9 mouse cellular contexts compared by ENCODE assay signal in genomic region chr7:27604661-27605348, GRCm38 (mm10). TPM values are rescaled to one million over a fixed set of nuclear protein-coding genes. Genes with fewer than 3 reads are reported as not detected.
DNase-seq lines count a peak whose midpoint lies in the region; ATAC-seq and TF ChIP-seq lines count a peak whose summit lies in the region.
"Had no signal": no experiment of that assay in that cellular context is flagged by ENCODE, and none has a peak within 500 bp of the region (broad histone marks: within the 10 kb centered on the region; RNA-seq: fewer than 3 reads in every experiment).

No protein-coding gene starts in this region.

- TF ChIP-seq EP300 in stomach, postnatal 0 days (optimal IDR thresholded peaks at IDR 0.05): no peak

- peaks cover 4% of the 10 kb centered on the region; the same call in 1 of the 2 replicates for H3K36me3 ChIP-seq in heart, embryonic 16.5 days (ENCODE audit: control insufficient read depth, insufficient read depth)
- peaks cover 14% of the 10 kb centered on the region for H3K36me3 ChIP-seq in midbrain, embryonic 14.5 days (ENCODE audit: control insufficient read depth, insufficient read depth, low read length)
- H3K36me3 ChIP-seq in midbrain, embryonic 10.5 days: peaks cover 27% of the 10 kb centered on the region
- H3K36me3 ChIP-seq in hindbrain, embryonic 14.5 days (replicated peaks; ENCODE audit: control insufficient read depth, insufficient read depth): peaks cover 9% of the 10 kb centered on the region
- no peaks in the 10 kb centered on the region; the same call in none of the 2 replicates for H3K36me3 ChIP-seq in stomach, postnatal 0 days (ENCODE audit: control insufficient read depth, insufficient read depth, low read length)

- peak overlapping the region; percentile 83 for H3K27ac ChIP-seq in heart, embryonic 16.5 days (ENCODE audit: low read length)
- H3K27ac ChIP-seq in midbrain, embryonic 14.5 days (replicated peaks; ENCODE audit: low read depth, low read length): no peak overlapping the region; the same call in 1 of the 2 replicates
- no peak overlapping the region for H3K27ac ChIP-seq in midbrain, embryonic 10.5 days (replicated peaks)
- peak overlapping the region; percentile 79 for H3K27ac ChIP-seq in hindbrain, embryonic 14.5 days
- peak overlapping the region; percentile 41 for H3K27ac ChIP-seq in stomach, postnatal 0 days (replicated peaks)

- DNase-seq in heart, adult 9 months (ENCODE audit: low spot score in 2 of 2): no peak
- no peak for DNase-seq in midbrain, embryonic 14.5 days
- no peak for DNase-seq in midbrain, embryonic 10.5 days (ENCODE audit: low spot score)
- no peak for DNase-seq in hindbrain, embryonic 14.5 days (ENCODE audit: low spot score)
- DNase-seq in stomach, postnatal 0 days (ENCODE audit: low spot score): no peak
- no peak for DNase-seq in left cerebral cortex, postnatal 14 days (ENCODE audit: low spot score in 2 of 2)
- DNase-seq in right cerebral cortex, adult 2 months (ENCODE audit: low spot score in 2 of 2): no peak

- intact Hi-C loops in left cerebral cortex, postnatal 14 days (cut with DNase I): no loop called here

- H3K9ac ChIP-seq in heart, embryonic 16.5 days (ENCODE audit: low read length): peak overlapping the region; percentile 56
- peak overlapping the region; percentile 20; the same call in 1 of the 2 replicates for H3K9ac ChIP-seq in midbrain, embryonic 14.5 days (replicated peaks; ENCODE audit: low read length)
- peak overlapping the region; percentile 13; the same call in 1 of the 2 replicates for H3K9ac ChIP-seq in hindbrain, embryonic 14.5 days
- 0 out of 2 replicates have a peak overlapping the region, but pooled peaks have one; percentile 3 for H3K9ac ChIP-seq in stomach, postnatal 0 days (ENCODE audit: low read length)

- no peaks in the 10 kb centered on the region for H3K27me3 ChIP-seq in heart, embryonic 16.5 days (ENCODE audit: control insufficient read depth, insufficient read depth, low read length)
- H3K27me3 ChIP-seq in midbrain, embryonic 14.5 days (ENCODE audit: control insufficient read depth, insufficient read depth, low read length): no peaks in the 10 kb centered on the region
- no peaks in the 10 kb centered on the region for H3K27me3 ChIP-seq in midbrain, embryonic 10.5 days (ENCODE audit: low read depth, poor library complexity, severe bottlenecking)
- H3K27me3 ChIP-seq in hindbrain, embryonic 14.5 days (ENCODE audit: control insufficient read depth, insufficient read depth, low read length): no peaks in the 10 kb centered on the region
- H3K27me3 ChIP-seq in stomach, postnatal 0 days (ENCODE audit: control insufficient read depth, insufficient read depth, low read length): no peaks in the 10 kb centered on the region

- 45% methylated on average over 5 of the region's 5 CpGs for WGBS in heart, embryonic 16.5 days
- WGBS in midbrain, embryonic 14.5 days: 55% methylated on average over 5 of the region's 5 CpGs
- 63% methylated on average over 5 of the region's 5 CpGs for WGBS in midbrain, embryonic 10.5 days
- WGBS in hindbrain, embryonic 14.5 days: 48% methylated on average over 5 of the region's 5 CpGs
- WGBS in stomach, postnatal 0 days: 45% methylated on average over 5 of the region's 5 CpGs

- no peak overlapping the region for H3K4me3 ChIP-seq in heart, embryonic 16.5 days (ENCODE audit: low read length)
- no peak overlapping the region for H3K4me3 ChIP-seq in midbrain, embryonic 14.5 days (replicated peaks; ENCODE audit: low read depth, low read length)
- H3K4me3 ChIP-seq in midbrain, embryonic 10.5 days: no peak overlapping the region
- H3K4me3 ChIP-seq in hindbrain, embryonic 14.5 days (replicated peaks; ENCODE audit: low read length): no peak overlapping the region
- no peak overlapping the region for H3K4me3 ChIP-seq in stomach, postnatal 0 days (ENCODE audit: low read depth, low read length)

- no peak for ATAC-seq in heart, embryonic 16.5 days (replicated peaks; ENCODE audit: extremely low read depth, insufficient read depth, low FRiP score)
- no peak for ATAC-seq in midbrain, embryonic 14.5 days (ENCODE audit: low FRiP score, low TSS enrichment)
- no peak for ATAC-seq in hindbrain, embryonic 14.5 days (ENCODE audit: low FRiP score)
- ATAC-seq in stomach, postnatal 0 days (ENCODE audit: low FRiP score, low TSS enrichment): no peak

- H3K4me1 ChIP-seq in heart, embryonic 16.5 days (ENCODE audit: control insufficient read depth, insufficient read depth, low read length): peaks cover 91% of the 10 kb centered on the region
- 0 out of 2 replicates have a peak, but pooled peaks cover 6% of the 10 kb centered on the region for H3K4me1 ChIP-seq in midbrain, embryonic 14.5 days (ENCODE audit: control insufficient read depth, insufficient read depth, low read length)
- H3K4me1 ChIP-seq in midbrain, embryonic 10.5 days: peaks cover 6% of the 10 kb centered on the region; the same call in 1 of the 2 replicates
- peaks cover 33% of the 10 kb centered on the region; the same call in 1 of the 2 replicates for H3K4me1 ChIP-seq in hindbrain, embryonic 14.5 days (replicated peaks; ENCODE audit: control insufficient read depth, insufficient read depth, low read length)
- peaks cover 6% of the 10 kb centered on the region for H3K4me1 ChIP-seq in stomach, postnatal 0 days (replicated peaks; ENCODE audit: control insufficient read depth, insufficient read depth)

- no peak overlapping the region for H3K4me2 ChIP-seq in heart, embryonic 16.5 days (ENCODE audit: low read depth, low read length)
- no peak overlapping the region for H3K4me2 ChIP-seq in midbrain, embryonic 14.5 days (ENCODE audit: low read length)
- H3K4me2 ChIP-seq in hindbrain, embryonic 14.5 days (replicated peaks): no peak overlapping the region
- no peak overlapping the region for H3K4me2 ChIP-seq in stomach, postnatal 0 days (replicated peaks; ENCODE audit: low read depth)

- TF ChIP-seq CTCF in stomach, postnatal 0 days (IDR thresholded peaks at IDR 0.05; ENCODE audit: low read depth): no peak

- no peaks in the 10 kb centered on the region for H3K9me3 ChIP-seq in heart, embryonic 16.5 days (replicated peaks; ENCODE audit: control insufficient read depth, low read length)
- no peaks in the 10 kb centered on the region for H3K9me3 ChIP-seq in midbrain, embryonic 14.5 days (ENCODE audit: control insufficient read depth, low read length)
- H3K9me3 ChIP-seq in midbrain, embryonic 10.5 days (replicated peaks): no peaks in the 10 kb centered on the region
- no peaks in the 10 kb centered on the region for H3K9me3 ChIP-seq in hindbrain, embryonic 14.5 days (ENCODE audit: control insufficient read depth, low read length)
- H3K9me3 ChIP-seq in stomach, postnatal 0 days (ENCODE audit: control insufficient read depth, low read length): no peaks in the 10 kb centered on the region
- H3K9me3 ChIP-seq: G1E had no signal

RNA-seq across cellular contexts. Expression of gene Akt2, which starts 13.5 kb away (rescaled TPM):
- polyA plus RNA-seq in heart, embryonic 16.5 days (2015; fragmentation: Nextera tagmentation; extraction: Ambion mirVana): 82.3 and 84.0 TPM in 2 replicates
- polyA plus RNA-seq in midbrain, embryonic 14.5 days (2014; fragmentation: Nextera tagmentation; extraction: Ambion mirVana): 51.0 and 67.0 TPM in 2 replicates
- polyA plus RNA-seq in midbrain, embryonic 10.5 days (2016; fragmentation: Nextera tagmentation; extraction: Ambion mirVana): 85.9 and 89.4 TPM in 2 replicates
- 51.1 and 62.7 TPM in 2 replicates for polyA plus RNA-seq in hindbrain, embryonic 14.5 days (2014; fragmentation: Nextera tagmentation; extraction: Ambion mirVana)
- 42.6 and 46.5 TPM in 2 replicates for polyA plus RNA-seq in stomach, postnatal 0 days (2015; fragmentation: Nextera tagmentation; extraction: Ambion mirVana)
- total RNA-seq in left cerebral cortex, postnatal 14 days (2021): 100 to 1,000 TPM; 114 to 147 TPM

RNA-seq across cellular contexts. Expression of gene Ttc9b, which starts 48.9 kb away (rescaled TPM):
- 0.07 TPM in 1 of 2 replicates, not detected in the other for polyA plus RNA-seq in heart, embryonic 16.5 days (2015; fragmentation: Nextera tagmentation; extraction: Ambion mirVana)
- polyA plus RNA-seq in midbrain, embryonic 14.5 days (2014; fragmentation: Nextera tagmentation; extraction: Ambion mirVana): 71.3 and 104 TPM in 2 replicates
- polyA plus RNA-seq in midbrain, embryonic 10.5 days (2016; fragmentation: Nextera tagmentation; extraction: Ambion mirVana): 2.6 and 5.5 TPM in 2 replicates
- 98.6 and 100 TPM in 2 replicates for polyA plus RNA-seq in hindbrain, embryonic 14.5 days (2014; fragmentation: Nextera tagmentation; extraction: Ambion mirVana)
- polyA plus RNA-seq in stomach, postnatal 0 days (2015; fragmentation: Nextera tagmentation; extraction: Ambion mirVana): 1.4 and 1.6 TPM in 2 replicates
- total RNA-seq in left cerebral cortex, postnatal 14 days (2021): 100 to 1,000 TPM; 158 to 159 TPM
- total RNA-seq: G1E had no signal
- polyA plus RNA-seq: G1E had no signal

RNA-seq across cellular contexts. Expression of gene 2310022A10Rik, which starts 51.8 kb away (rescaled TPM):
- 40.7 and 41.5 TPM in 2 replicates for polyA plus RNA-seq in heart, embryonic 16.5 days (2015; fragmentation: Nextera tagmentation; extraction: Ambion mirVana)
- polyA plus RNA-seq in midbrain, embryonic 14.5 days (2014; fragmentation: Nextera tagmentation; extraction: Ambion mirVana): 26.3 and 35.3 TPM in 2 replicates
- polyA plus RNA-seq in midbrain, embryonic 10.5 days (2016; fragmentation: Nextera tagmentation; extraction: Ambion mirVana): 37.3 and 39.3 TPM in 2 replicates
- polyA plus RNA-seq in hindbrain, embryonic 14.5 days (2014; fragmentation: Nextera tagmentation; extraction: Ambion mirVana): 25.1 and 26.4 TPM in 2 replicates
- polyA plus RNA-seq in stomach, postnatal 0 days (2015; fragmentation: Nextera tagmentation; extraction: Ambion mirVana): 11.4 TPM in 2 replicates
- 10 to 100 TPM; 24.5 to 27.8 TPM for total RNA-seq in left cerebral cortex, postnatal 14 days (2021)

RNA-seq across cellular contexts. Expression of gene Pld3, which starts 51.8 kb away (rescaled TPM):
- polyA plus RNA-seq in heart, embryonic 16.5 days (2015; fragmentation: Nextera tagmentation; extraction: Ambion mirVana): 58.6 and 63.4 TPM in 2 replicates
- 114 and 134 TPM in 2 replicates for polyA plus RNA-seq in midbrain, embryonic 14.5 days (2014; fragmentation: Nextera tagmentation; extraction: Ambion mirVana)
- 52.0 and 61.2 TPM in 2 replicates for polyA plus RNA-seq in midbrain, embryonic 10.5 days (2016; fragmentation: Nextera tagmentation; extraction: Ambion mirVana)
- 156 and 193 TPM in 2 replicates for polyA plus RNA-seq in hindbrain, embryonic 14.5 days (2014; fragmentation: Nextera tagmentation; extraction: Ambion mirVana)
- polyA plus RNA-seq in stomach, postnatal 0 days (2015; fragmentation: Nextera tagmentation; extraction: Ambion mirVana): 117 and 128 TPM in 2 replicates
- 100 to 1,000 TPM; 805 to 820 TPM for total RNA-seq in left cerebral cortex, postnatal 14 days (2021)

Comparison
In these comparisons a context has a peak if more than half of its experiments do, and no peak if none do; other contexts are left out.
1. RNA of gene Ttc9b, which starts 48.9 kb away (polyA plus RNA-seq): 98.6 to 100 TPM in hindbrain, embryonic 14.5 days and 71.3 to 104 TPM in midbrain, embryonic 14.5 days; 2.6 to 5.5 TPM in midbrain, embryonic 10.5 days, 1.4 to 1.6 TPM in stomach, postnatal 0 days and 0.07 TPM in heart, embryonic 16.5 days; every median in the first group is over 10 times any median in the second.
2. H3K27ac ChIP-seq: peak in heart, embryonic 16.5 days (single experiment), hindbrain, embryonic 14.5 days (single experiment) and stomach, postnatal 0 days (single experiment); none in midbrain, embryonic 14.5 days (single experiment) and midbrain, embryonic 10.5 days (single experiment).
3. H3K9ac ChIP-seq: peak in every context shown above with its lines; median percentile 56 in heart, embryonic 16.5 days; 20 in midbrain, embryonic 14.5 days; 13 in hindbrain, embryonic 14.5 days; 3 in stomach, postnatal 0 days.